Mouse (Mus musculus): ENCODE measurements around the gene Top2b. TPM values are rescaled to one million over a fixed set of nuclear protein-coding genes. Genes with fewer than 3 reads are reported as not detected.

Top2b gene
- total RNA-seq, 2 experiments from 2014 or later = 97.4 to 105 TPM

- DNase-seq = no peak
Measured at GRCm38 (mm10) chr14:16427569-16427968, 62.6 kb downstream of the Top2b start.

- DNase-seq = no peak
Measured at GRCm38 (mm10) chr14:16431941-16432499, 67.0 kb downstream of the Top2b start.

- DNase-seq = no peak
Measured at GRCm38 (mm10) chr14:16432550-16432949, 67.6 kb downstream of the Top2b start.

- no peak for DNase-seq
Measured at GRCm38 (mm10) chr14:16433206-16433605, 68.2 kb downstream of the Top2b start.

GRCm38 (mm10) chr14:16434396-16435171 is 69.6 kb downstream of the Top2b start:
- DNase-seq = peak; percentile 74

GRCm38 (mm10) chr14:16437386-16437785 is 72.4 kb downstream of the Top2b start:
- no peak for DNase-seq

- DNase-seq = no peak
Measured at GRCm38 (mm10) chr14:16439385-16440126, 74.6 kb downstream of the Top2b start.

GRCm38 (mm10) chr14:16444859-16445258 is 79.9 kb downstream of the Top2b start:
- DNase-seq = no peak

GRCm38 (mm10) chr14:16447587-16447986 is 82.6 kb downstream of the Top2b start:
- DNase-seq = no peak

- DNase-seq = no peak
Measured at GRCm38 (mm10) chr14:16448269-16448987, 83.4 kb downstream of the Top2b start.

- no peak for DNase-seq
Measured at GRCm38 (mm10) chr14:16478606-16479323, 113.8 kb downstream of the Top2b start.

GRCm38 (mm10) chr14:16479521-16479920 is 114.5 kb downstream of the Top2b start:
- DNase-seq = no peak

- DNase-seq = no peak
Measured at GRCm38 (mm10) chr14:16480621-16481020, 115.6 kb downstream of the Top2b start.

- peak; percentile 29 for DNase-seq
Measured at GRCm38 (mm10) chr14:16483656-16484380, 118.8 kb downstream of the Top2b start.

Other genes starting within 250 kb of the Top2b start
- gene Ngly1, start 115.9 kb upstream of the Top2b start, total RNA-seq (2021) = 10 to 100 TPM; 28.2 to 29.8 TPM
- 10 to 100 TPM; 13.7 to 14.7 TPM for gene Oxsm, start 115.4 kb upstream of the Top2b start, total RNA-seq (2021)